Mouse (Mus musculus): ENCODE data around the gene Otop2. TPM values are rescaled to one million over a fixed set of nuclear protein-coding genes. Genes with fewer than 3 reads are reported as not detected.

The Otop2 gene
- polyA plus RNA-seq, 1 experiment from 2014 or later = not detected

DNA sequence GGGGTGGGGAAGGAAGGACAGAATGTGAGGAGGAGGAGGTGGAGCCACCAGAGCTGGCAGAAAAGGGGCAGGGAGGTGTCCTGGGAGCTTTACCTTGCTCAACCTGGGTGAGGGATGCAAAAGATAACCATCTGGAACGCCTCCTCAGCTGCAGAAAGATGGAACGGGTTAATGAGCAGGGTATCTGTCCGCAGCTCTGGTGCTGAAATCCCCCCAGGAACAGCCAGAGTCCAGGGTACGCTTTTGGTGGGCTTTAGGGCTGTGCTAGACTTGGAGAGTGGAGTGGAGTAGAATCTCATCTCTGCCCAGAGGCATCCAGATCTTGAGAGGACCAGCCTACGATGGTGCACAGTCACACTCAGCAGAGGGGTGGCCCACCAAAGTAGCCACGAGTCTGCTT, 29.2 kb downstream of the Otop2 start:
- Histone ChIP-seq H3K9me3 (replicated peaks) (no peaks in the 10 kb centered on the region), H3K27me3 (replicated peaks) (peaks cover 94% of the 10 kb centered on the region), H3K4me1 (no peaks in the 10 kb centered on the region), H3K27ac (no peak overlapping the region), H3K4me2 (no peak overlapping the region), H3K4me3 (no peak overlapping the region), H3K36me3 (no peaks in the 10 kb centered on the region), H3K9ac (no peak overlapping the region)
- WGBS (ENCODE audit: insufficient replicate concordance) = 14% methylated on average over 6 of the region's 6 CpGs
- no peak for ATAC-seq

GRCm38 (mm10) chr11:115337350-115337749, 30.4 kb downstream of the Otop2 start:
- no peaks in the 10 kb centered on the region for H3K9me3 ChIP-seq (replicated peaks)
- no peak overlapping the region for H3K4me2 ChIP-seq
- H3K4me3 ChIP-seq = no peak overlapping the region
- no peak for ATAC-seq
- H3K4me1 ChIP-seq = no peaks in the 10 kb centered on the region
- H3K9ac ChIP-seq = no peak overlapping the region
- H3K27ac ChIP-seq = no peak overlapping the region
- WGBS (ENCODE audit: insufficient replicate concordance) = 25% methylated on average over 3 of the region's 3 CpGs
- H3K36me3 ChIP-seq = no peaks in the 10 kb centered on the region
- peaks cover 93% of the 10 kb centered on the region for H3K27me3 ChIP-seq (replicated peaks)

- Histone ChIP-seq H3K27me3 (replicated peaks) (peaks cover 89% of the 10 kb centered on the region), H3K9me3 (replicated peaks) (no peaks in the 10 kb centered on the region), H3K36me3 (no peaks in the 10 kb centered on the region), H3K9ac (no peak overlapping the region), H3K4me3 (no peak overlapping the region), H3K4me2 (no peak overlapping the region), H3K4me1 (no peaks in the 10 kb centered on the region), H3K27ac (no peak overlapping the region)
- no peak for ATAC-seq
- WGBS (ENCODE audit: insufficient replicate concordance) = 65% methylated on average over 1 of the region's 1 CpGs
Measured at GRCm38 (mm10) chr11:115337826-115338225, 30.9 kb downstream of the Otop2 start.

- H3K36me3 ChIP-seq = no peaks in the 10 kb centered on the region
- H3K4me2 ChIP-seq = no peak overlapping the region
- no peak for ATAC-seq
- H3K27me3 ChIP-seq (replicated peaks) = peaks cover 87% of the 10 kb centered on the region
- H3K4me3 ChIP-seq = no peak overlapping the region
- WGBS (ENCODE audit: insufficient replicate concordance) = 35% methylated on average over 2 of the region's 2 CpGs
- no peaks in the 10 kb centered on the region for H3K4me1 ChIP-seq
- H3K9me3 ChIP-seq (replicated peaks) = no peaks in the 10 kb centered on the region
- H3K27ac ChIP-seq = no peak overlapping the region
- no peak overlapping the region for H3K9ac ChIP-seq
Measured at GRCm38 (mm10) chr11:115341246-115341645, 34.3 kb downstream of the Otop2 start.

DNA sequence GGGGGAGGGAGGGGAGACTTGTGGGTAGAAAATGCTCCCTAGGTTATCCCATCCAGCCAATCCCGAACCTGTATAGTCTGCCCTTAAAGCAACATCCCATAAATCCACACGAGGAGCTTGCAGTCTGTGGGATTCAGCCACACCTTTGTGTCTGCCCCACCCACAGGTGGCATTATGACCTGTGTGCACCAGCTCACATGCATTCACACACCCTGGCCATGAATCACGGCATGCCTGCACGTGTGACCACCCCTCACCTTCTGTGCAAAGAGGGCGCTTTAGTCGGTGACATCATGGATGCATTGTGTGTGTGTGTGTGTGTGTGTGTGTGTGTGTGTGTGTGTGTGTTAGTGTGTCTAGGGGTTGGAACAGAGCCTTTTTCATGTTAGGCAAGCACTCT, 34.9 kb downstream of the Otop2 start:
- Histone ChIP-seq H3K4me2 (no peak overlapping the region), H3K4me3 (no peak overlapping the region), H3K27me3 (replicated peaks) (peaks cover 87% of the 10 kb centered on the region), H3K9me3 (replicated peaks) (no peaks in the 10 kb centered on the region), H3K4me1 (no peaks in the 10 kb centered on the region), H3K27ac (no peak overlapping the region), H3K36me3 (no peaks in the 10 kb centered on the region), H3K9ac (no peak overlapping the region)
- ATAC-seq = no peak
- 61% methylated on average over 6 of the region's 6 CpGs for WGBS (ENCODE audit: insufficient replicate concordance)

GRCm38 (mm10) chr11:115344967-115345366, 38.0 kb downstream of the Otop2 start:
- peaks cover 90% of the 10 kb centered on the region for H3K27me3 ChIP-seq (replicated peaks)
- ATAC-seq = no peak

GRCm38 (mm10) chr11:115345515-115345914, 38.6 kb downstream of the Otop2 start:
- no peak for ATAC-seq
- H3K4me1 ChIP-seq = peaks cover 16% of the 10 kb centered on the region
- no peaks in the 10 kb centered on the region for H3K36me3 ChIP-seq
- WGBS (ENCODE audit: insufficient replicate concordance) = 33% methylated on average over 7 of the region's 7 CpGs
- H3K27ac ChIP-seq = no peak overlapping the region
- no peak overlapping the region for H3K4me3 ChIP-seq
- H3K9ac ChIP-seq = no peak overlapping the region
- H3K27me3 ChIP-seq (replicated peaks) = peaks cover 90% of the 10 kb centered on the region
- no peak overlapping the region for H3K4me2 ChIP-seq
- H3K9me3 ChIP-seq (replicated peaks) = no peaks in the 10 kb centered on the region

More at GRCm38 (mm10) chr11:115344967-115345366, 38.0 kb downstream of the Otop2 start:
- no peaks in the 10 kb centered on the region for H3K9me3 ChIP-seq (replicated peaks)
- H3K4me3 ChIP-seq = no peak overlapping the region
- H3K9ac ChIP-seq = no peak overlapping the region
- H3K36me3 ChIP-seq = no peaks in the 10 kb centered on the region
- 2% methylated on average over 12 of the region's 12 CpGs for WGBS (ENCODE audit: insufficient replicate concordance)
- H3K4me1 ChIP-seq = peaks cover 16% of the 10 kb centered on the region
- no peak overlapping the region for H3K4me2 ChIP-seq
- no peak overlapping the region for H3K27ac ChIP-seq

DNA sequence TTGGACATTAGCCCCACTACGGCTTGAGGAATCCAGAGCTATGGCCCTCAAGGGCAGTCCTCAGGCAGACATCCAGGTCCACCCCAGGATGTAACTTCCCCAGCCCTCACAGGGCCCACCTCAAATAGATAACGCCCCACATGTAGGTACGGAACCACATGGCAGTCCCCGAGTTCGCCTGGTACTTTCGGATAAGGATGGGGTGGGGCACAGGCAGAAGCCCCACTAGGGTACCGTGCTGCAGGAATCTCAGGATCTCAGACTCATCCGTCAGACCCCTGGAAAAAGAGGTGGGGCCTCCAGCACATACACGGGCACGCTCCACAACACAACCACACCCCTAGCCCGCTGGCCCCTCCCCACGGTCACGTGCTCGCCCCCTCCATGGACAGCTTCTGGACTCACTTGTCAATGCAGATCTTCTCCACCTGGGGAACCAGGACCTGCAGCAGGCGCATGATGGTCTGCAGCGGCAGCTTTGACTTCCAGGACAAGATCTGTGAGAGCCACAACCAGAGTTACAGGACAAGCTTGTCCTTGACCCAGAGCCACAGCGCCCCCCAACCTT, 41.8 kb downstream of the Otop2 start:
- Histone ChIP-seq H3K4me1 (peaks cover 16% of the 10 kb centered on the region), H3K9ac (no peak overlapping the region)
- ATAC-seq = peak; percentile 45

GRCm38 (mm10) chr11:115349976-115350375, 43.0 kb downstream of the Otop2 start:
- H3K4me3 ChIP-seq = no peak overlapping the region
- WGBS (ENCODE audit: insufficient replicate concordance) = 25% methylated on average over 4 of the region's 4 CpGs
- peaks cover 16% of the 10 kb centered on the region for H3K4me1 ChIP-seq
- no peak overlapping the region for H3K9ac ChIP-seq
- H3K4me2 ChIP-seq = no peak overlapping the region
- no peaks in the 10 kb centered on the region for H3K9me3 ChIP-seq (replicated peaks)
- H3K36me3 ChIP-seq = no peaks in the 10 kb centered on the region
- no peak overlapping the region for H3K27ac ChIP-seq
- peak; percentile 46; the same call in 1 of the 2 replicates for ATAC-seq
- peaks cover 88% of the 10 kb centered on the region for H3K27me3 ChIP-seq (replicated peaks)

More for the DNA sequence above, 41.8 kb downstream of the Otop2 start:
- Histone ChIP-seq H3K27me3 (replicated peaks) (peaks cover 95% of the 10 kb centered on the region), H3K4me3 (no peak overlapping the region), H3K36me3 (no peaks in the 10 kb centered on the region), H3K4me2 (0 out of 2 replicates have a peak overlapping the region, but pooled peaks have one; percentile 20), H3K9me3 (replicated peaks) (no peaks in the 10 kb centered on the region), H3K27ac (no peak overlapping the region)
- 28% methylated on average over 17 of the region's 17 CpGs for WGBS (ENCODE audit: insufficient replicate concordance)

DNA sequence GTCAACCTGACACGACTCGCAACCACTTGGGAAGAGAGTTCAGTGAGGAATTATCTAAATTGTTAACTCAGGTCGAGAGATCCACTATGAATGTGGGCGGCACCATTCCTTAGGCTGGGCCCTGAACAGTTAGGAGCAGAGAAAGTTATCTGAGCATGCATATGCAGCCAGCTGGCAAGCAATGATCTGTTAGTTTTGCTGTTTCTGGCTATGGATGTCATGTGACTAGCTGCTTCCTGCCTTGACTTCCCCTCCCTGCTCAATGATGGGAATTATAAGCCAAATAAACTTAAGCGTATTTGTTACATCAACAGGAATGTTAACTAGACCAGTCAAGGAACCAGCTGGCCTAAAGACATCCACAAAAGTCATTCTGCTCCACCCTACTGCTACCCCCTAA, 46.4 kb downstream of the Otop2 start:
- Histone ChIP-seq H3K36me3 (no peaks in the 10 kb centered on the region), H3K4me1 (peaks cover 9% of the 10 kb centered on the region), H3K27me3 (replicated peaks) (peaks cover 82% of the 10 kb centered on the region), H3K4me2 (no peak overlapping the region), H3K4me3 (no peak overlapping the region), H3K9ac (no peak overlapping the region), H3K27ac (no peak overlapping the region), H3K9me3 (replicated peaks) (no peaks in the 10 kb centered on the region)
- 74% methylated on average over 5 of the region's 5 CpGs for WGBS (ENCODE audit: insufficient replicate concordance)
- ATAC-seq = no peak

DNA sequence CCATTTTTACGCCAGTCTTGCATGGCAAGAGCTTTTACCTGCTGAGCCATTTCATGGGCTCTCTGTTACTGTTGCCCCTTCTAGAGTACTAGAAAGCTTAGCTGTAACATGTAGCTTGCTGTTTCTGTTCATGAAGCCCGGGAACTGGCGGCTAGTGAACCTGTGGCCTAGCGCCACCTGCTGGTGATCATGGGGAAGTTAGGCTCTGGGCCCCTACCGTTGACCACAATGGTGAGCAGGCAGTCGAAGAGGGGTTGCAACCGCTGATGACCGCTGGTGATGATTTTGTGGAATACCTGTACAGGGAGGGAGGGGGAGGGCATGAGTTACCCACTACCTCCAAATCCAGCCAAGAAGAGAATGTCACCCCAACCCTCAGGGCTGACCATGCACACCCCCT, 47.2 kb downstream of the Otop2 start:
- ATAC-seq = no peak
- WGBS (ENCODE audit: insufficient replicate concordance) = 4% methylated on average over 8 of the region's 8 CpGs

GRCm38 (mm10) chr11:115358468-115358867, 51.5 kb downstream of the Otop2 start:
- no peaks in the 10 kb centered on the region for H3K36me3 ChIP-seq
- no peak overlapping the region for H3K4me3 ChIP-seq
- H3K9me3 ChIP-seq (replicated peaks) = no peaks in the 10 kb centered on the region
- H3K27me3 ChIP-seq (replicated peaks) = peaks cover 59% of the 10 kb centered on the region
- H3K4me2 ChIP-seq = no peak overlapping the region
- WGBS (ENCODE audit: insufficient replicate concordance) = 13% methylated on average over 5 of the region's 5 CpGs
- no peak for ATAC-seq
- 0 out of 2 replicates have a peak, but pooled peaks cover 4% of the 10 kb centered on the region for H3K4me1 ChIP-seq
- H3K9ac ChIP-seq = no peak overlapping the region
- no peak overlapping the region for H3K27ac ChIP-seq

More for the DNA sequence above, 47.2 kb downstream of the Otop2 start:
- Histone ChIP-seq H3K27me3 (replicated peaks) (peaks cover 80% of the 10 kb centered on the region), H3K36me3 (no peaks in the 10 kb centered on the region), H3K4me1 (peaks cover 5% of the 10 kb centered on the region; the same call in 1 of the 2 replicates), H3K9me3 (replicated peaks) (no peaks in the 10 kb centered on the region), H3K4me3 (no peak overlapping the region), H3K9ac (no peak overlapping the region), H3K27ac (no peak overlapping the region), H3K4me2 (no peak overlapping the region)

DNA sequence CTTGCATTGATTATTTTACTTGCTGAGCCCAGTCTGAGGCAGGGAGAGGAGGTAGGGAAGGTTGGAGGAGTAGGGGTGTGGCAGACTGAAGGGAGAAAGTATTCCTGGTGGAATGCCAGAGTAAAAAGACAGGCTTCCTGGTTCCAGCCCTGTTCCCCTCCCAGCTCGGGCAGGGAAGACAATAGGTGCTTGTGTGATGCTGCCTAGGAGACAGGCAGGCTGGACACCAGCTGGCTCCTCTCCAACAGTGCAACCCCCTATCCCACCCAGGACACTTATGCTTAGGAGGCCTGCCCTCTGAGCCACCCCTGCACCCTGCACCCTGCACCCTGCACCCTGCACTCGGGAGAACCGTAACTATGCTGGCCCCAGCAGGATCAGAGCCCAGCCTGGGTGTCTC, 52.3 kb downstream of the Otop2 start:
- Histone ChIP-seq H3K27me3 (replicated peaks) (peaks cover 65% of the 10 kb centered on the region), H3K4me2 (no peak overlapping the region), H3K27ac (no peak overlapping the region), H3K9me3 (replicated peaks) (no peaks in the 10 kb centered on the region), H3K4me3 (no peak overlapping the region), H3K9ac (no peak overlapping the region), H3K36me3 (no peaks in the 10 kb centered on the region), H3K4me1 (0 out of 2 replicates have a peak, but pooled peaks cover 4% of the 10 kb centered on the region)
- ATAC-seq = 0 out of 2 replicates have a peak, but pooled peaks have one; percentile 25
- 48% methylated on average over 3 of the region's 3 CpGs for WGBS (ENCODE audit: insufficient replicate concordance)
